Mouse (Mus musculus): ENCODE data around the gene Adamts4. TPM values are rescaled to one million over a fixed set of nuclear protein-coding genes. Genes with fewer than 3 reads are reported as not detected.
A peak's percentile ranks its signal among the peaks of the same experiment; 100 is the strongest.

The Adamts4 gene
- polyA plus RNA-seq, 1 experiment from 2014 or later = 5.2 TPM

- Histone ChIP-seq H3K4me2 (ENCODE audit: low read length) (peak within 1 kb of the TSS; percentile 75), H3K36me3 (ENCODE audit: insufficient read depth, low read length) (no peaks in the 10 kb centered on the region), H3K4me3 (replicated peaks; ENCODE audit: low read depth, low read length) (peak within 1 kb of the TSS; percentile 33), H3K27ac (peak within 1 kb of the TSS; percentile 86), H3K9me3 (replicated peaks; ENCODE audit: low read length) (no peaks in the 10 kb centered on the region), H3K9ac (ENCODE audit: low read depth, low read length) (peak within 1 kb of the TSS; percentile 60), H3K4me1 (replicated peaks; ENCODE audit: insufficient read depth, low read length) (peaks cover 34% of the 10 kb centered on the region), H3K27me3 (ENCODE audit: insufficient read depth, low read length) (no peaks in the 10 kb centered on the region)
- no peak for TF ChIP-seq CTCF (IDR thresholded peaks at IDR 0.05; ENCODE audit: low read depth)
- DNase-seq (ENCODE audit: low spot score) (no peak), ATAC-seq (replicated peaks; ENCODE audit: low FRiP score, low read depth) (no peak)
- 6% methylated on average over 26 of the region's 26 CpGs for WGBS
Observed at GRCm38 (mm10) chr1:171250680-171251593, 716 bp downstream of the Adamts4 start, which contains the start of gene Ndufs2. Ndufs2 (minus strand) TSS chr1:171251388.

DNA sequence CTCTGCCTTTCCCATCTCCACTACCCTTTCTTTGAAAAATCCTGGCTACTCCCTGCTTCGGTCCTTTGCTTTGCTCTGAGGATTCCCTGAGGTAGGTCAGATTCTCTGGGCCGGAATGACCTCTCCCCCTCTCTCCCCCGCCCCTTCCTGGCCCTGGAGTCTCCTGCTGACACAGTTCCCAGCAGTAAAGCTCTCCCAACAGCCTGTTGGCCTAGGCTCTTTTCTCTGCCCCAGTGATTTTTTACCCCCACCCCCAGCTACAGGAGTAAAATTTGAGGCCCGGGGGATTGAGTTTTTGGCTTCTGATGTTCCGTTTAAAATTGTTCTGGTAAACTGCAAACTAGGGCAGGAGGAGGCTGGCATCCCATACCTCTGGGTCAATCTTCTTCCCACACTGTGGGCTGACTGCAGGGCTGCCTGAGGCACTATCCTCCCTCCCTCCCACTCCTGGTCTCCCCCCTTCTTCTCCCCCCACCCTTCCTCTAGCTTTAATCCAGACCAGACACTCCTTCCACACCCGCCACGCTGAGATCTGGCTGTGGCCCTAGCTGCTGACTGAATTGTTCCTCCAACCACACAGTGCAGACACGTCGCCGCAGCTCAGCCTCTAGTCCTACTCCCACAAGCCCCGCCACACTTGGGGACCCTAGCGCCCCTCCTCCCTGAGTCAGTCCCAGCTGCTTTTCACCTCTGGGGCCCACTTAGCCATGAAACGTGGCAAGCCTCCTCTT lies 1.5 kb downstream of the Adamts4 start:
- Histone ChIP-seq H3K9ac (ENCODE audit: low read depth, low read length) (peak overlapping the region; percentile 60), H3K9me3 (replicated peaks; ENCODE audit: low read length) (no peaks in the 10 kb centered on the region), H3K4me2 (ENCODE audit: low read length) (peak overlapping the region; percentile 75), H3K27me3 (ENCODE audit: insufficient read depth, low read length) (no peaks in the 10 kb centered on the region), H3K4me3 (replicated peaks; ENCODE audit: low read depth, low read length) (peak overlapping the region; percentile 33), H3K36me3 (ENCODE audit: insufficient read depth, low read length) (no peaks in the 10 kb centered on the region), H3K27ac (peak overlapping the region; percentile 86), H3K4me1 (replicated peaks; ENCODE audit: insufficient read depth, low read length) (peaks cover 30% of the 10 kb centered on the region)
- 0 out of 2 replicates have a peak, but pooled peaks have one; percentile 9 for ATAC-seq (replicated peaks; ENCODE audit: low FRiP score, low read depth)
- 4% methylated on average over 13 of the region's 13 CpGs for WGBS
- peak; percentile 68 for DNase-seq (ENCODE audit: low spot score)
- no peak for TF ChIP-seq CTCF (IDR thresholded peaks at IDR 0.05; ENCODE audit: low read depth)

DNA sequence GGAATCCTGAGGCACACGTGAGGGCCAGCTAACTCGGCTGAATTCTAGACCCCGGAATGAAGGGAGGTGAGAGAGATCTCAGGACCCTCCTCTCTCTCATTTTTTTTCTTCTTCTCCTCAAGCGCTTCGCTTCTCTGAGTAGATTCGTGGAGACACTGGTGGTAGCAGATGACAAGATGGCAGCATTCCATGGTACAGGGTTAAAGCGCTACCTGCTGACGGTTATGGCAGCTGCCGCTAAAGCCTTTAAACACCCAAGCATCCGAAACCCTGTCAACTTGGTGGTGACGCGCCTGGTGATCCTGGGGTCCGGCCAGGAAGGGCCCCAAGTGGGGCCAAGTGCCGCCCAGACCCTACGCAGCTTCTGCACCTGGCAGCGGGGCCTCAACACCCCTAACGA lies 2.2 kb downstream of the Adamts4 start:
- peaks cover 29% of the 10 kb centered on the region for H3K4me1 ChIP-seq (replicated peaks; ENCODE audit: insufficient read depth, low read length)
- no peak for ATAC-seq (replicated peaks; ENCODE audit: low FRiP score, low read depth)

DNA sequence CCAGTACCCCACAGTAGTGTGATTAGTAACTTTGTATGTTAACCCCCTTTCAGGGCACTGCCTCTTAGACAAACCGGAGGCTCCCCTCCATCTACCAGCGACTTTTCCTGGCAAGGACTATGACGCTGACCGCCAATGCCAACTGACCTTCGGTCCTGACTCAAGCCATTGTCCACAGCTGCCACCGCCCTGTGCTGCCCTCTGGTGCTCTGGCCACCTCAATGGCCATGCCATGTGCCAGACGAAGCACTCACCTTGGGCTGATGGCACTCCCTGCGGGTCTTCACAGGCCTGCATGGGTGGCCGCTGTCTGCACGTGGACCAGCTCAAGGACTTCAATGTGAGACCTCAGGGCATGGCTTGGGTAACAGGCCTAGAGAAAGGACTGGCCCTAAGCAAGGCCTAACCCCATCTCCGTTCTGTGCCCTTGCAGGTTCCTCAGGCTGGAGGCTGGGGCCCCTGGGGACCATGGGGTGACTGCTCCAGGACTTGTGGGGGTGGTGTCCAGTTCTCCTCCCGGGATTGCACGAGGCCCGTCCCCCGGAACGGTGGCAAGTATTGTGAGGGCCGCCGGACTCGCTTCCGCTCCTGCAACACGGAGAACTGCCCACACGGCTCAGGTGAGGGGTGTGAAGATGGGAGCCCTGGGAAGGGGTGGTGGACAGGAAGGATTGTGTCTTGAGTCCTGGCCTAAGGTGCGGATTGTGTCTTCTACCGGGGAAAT lies 6.0 kb downstream of the Adamts4 start:
- Histone ChIP-seq H3K9ac (ENCODE audit: low read depth, low read length) (no peak overlapping the region), H3K4me2 (ENCODE audit: low read length) (no peak overlapping the region), H3K9me3 (replicated peaks; ENCODE audit: low read length) (no peaks in the 10 kb centered on the region), H3K4me3 (replicated peaks; ENCODE audit: low read depth, low read length) (no peak overlapping the region), H3K27ac (no peak overlapping the region), H3K36me3 (ENCODE audit: insufficient read depth, low read length) (0 out of 2 replicates have a peak, but pooled peaks cover 6% of the 10 kb centered on the region), H3K27me3 (ENCODE audit: insufficient read depth, low read length) (no peaks in the 10 kb centered on the region), H3K4me1 (replicated peaks; ENCODE audit: insufficient read depth, low read length) (peaks cover 13% of the 10 kb centered on the region)
- no peak for TF ChIP-seq CTCF (IDR thresholded peaks at IDR 0.05; ENCODE audit: low read depth)
- DNase-seq (ENCODE audit: low spot score) = no peak
- ATAC-seq (replicated peaks; ENCODE audit: low FRiP score, low read depth) = no peak
- WGBS = 86% methylated on average over 24 of the region's 24 CpGs

More for the DNA sequence above, 2.2 kb downstream of the Adamts4 start:
- H3K4me3 ChIP-seq (replicated peaks; ENCODE audit: low read depth, low read length) = 0 out of 2 replicates have a peak overlapping the region, but pooled peaks have one; percentile 33
- H3K4me2 ChIP-seq (ENCODE audit: low read length) = peak overlapping the region; percentile 75
- peak overlapping the region; percentile 86 for H3K27ac ChIP-seq
- H3K27me3 ChIP-seq (ENCODE audit: insufficient read depth, low read length) = no peaks in the 10 kb centered on the region
- no peaks in the 10 kb centered on the region for H3K36me3 ChIP-seq (ENCODE audit: insufficient read depth, low read length)
- H3K9ac ChIP-seq (ENCODE audit: low read depth, low read length) = peak overlapping the region; percentile 60
- no peaks in the 10 kb centered on the region for H3K9me3 ChIP-seq (replicated peaks; ENCODE audit: low read length)
- WGBS = 46% methylated on average over 17 of the region's 17 CpGs
- DNase-seq (ENCODE audit: low spot score) = no peak
- TF ChIP-seq CTCF (IDR thresholded peaks at IDR 0.05; ENCODE audit: low read depth) = no peak

- peak; percentile 88 for TF ChIP-seq CTCF (IDR thresholded peaks at IDR 0.05; ENCODE audit: low read depth)
- H3K4me3 ChIP-seq (replicated peaks; ENCODE audit: low read depth, low read length) = no peak overlapping the region
- no peaks in the 10 kb centered on the region for H3K27me3 ChIP-seq (ENCODE audit: insufficient read depth, low read length)
- no peak overlapping the region for H3K27ac ChIP-seq
- no peak overlapping the region for H3K9ac ChIP-seq (ENCODE audit: low read depth, low read length)
- H3K36me3 ChIP-seq (ENCODE audit: insufficient read depth, low read length) = 0 out of 2 replicates have a peak, but pooled peaks cover 6% of the 10 kb centered on the region
- WGBS = 71% methylated on average over 15 of the region's 15 CpGs
- H3K4me2 ChIP-seq (ENCODE audit: low read length) = no peak overlapping the region
- DNase-seq (ENCODE audit: low spot score) (peak; percentile 86), ATAC-seq (replicated peaks; ENCODE audit: low FRiP score, low read depth) (no peak)
- no peaks in the 10 kb centered on the region for H3K9me3 ChIP-seq (replicated peaks; ENCODE audit: low read length)
- H3K4me1 ChIP-seq (replicated peaks; ENCODE audit: insufficient read depth, low read length) = peaks cover 10% of the 10 kb centered on the region
Observed at GRCm38 (mm10) chr1:171256937-171257548, 6.8 kb downstream of the Adamts4 start.
